Mouse (Mus musculus) lung, adult 2 months (tissue): ENCODE measurements around the gene Cyth1.

Source experiments
- CTCF ChIP-seq: fragments of 200-500 bp; IDR thresholded peaks from 2 replicates; pipeline ENCODE4 v1.5.1; 2011; ENCODE audit warnings: mild to moderate bottlenecking, low read length, control low read depth; ENCODE audit not compliant: insufficient read depth
- POLR2A ChIP-seq: fragments of 200-500 bp; IDR thresholded peaks from 2 replicates; pipeline ENCODE4 v1.6.1; 2011; ENCODE audit warnings: low read depth, mild to moderate bottlenecking, control low read depth, low read length, borderline replicate concordance; ENCODE audit errors: extremely low read depth

DNA sequence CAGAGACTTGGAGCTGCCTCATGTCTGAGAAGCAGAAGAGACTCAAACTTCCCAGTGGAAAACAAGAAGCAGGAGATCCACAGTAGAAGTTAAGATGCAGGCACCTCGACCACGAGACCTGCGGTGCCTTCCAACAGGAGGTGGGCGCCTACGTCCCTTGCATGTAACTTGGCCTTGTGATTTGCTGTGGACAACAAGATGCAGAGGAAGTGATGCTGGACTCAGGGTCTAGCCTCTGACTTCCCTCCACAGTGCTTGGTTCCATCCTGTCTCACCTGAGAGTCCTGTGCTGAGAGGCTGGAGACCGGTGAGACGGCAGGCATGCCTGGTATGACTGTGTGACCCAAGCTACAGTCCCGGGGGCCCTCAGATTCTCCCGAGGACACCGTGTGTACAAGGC lies 101.9 kb downstream of the Cyth1 start:
- 0 out of 2 replicates have a peak, but pooled peaks have one; percentile 3 for TF ChIP-seq POLR2A
- no peak for TF ChIP-seq CTCF
